Mouse (Mus musculus): Measurements from ENCODE around the gene Gm20388.

GRCm38 (mm10) chr8:123891271-123891670, 3980.6 kb downstream of the Gm20388 start:
- TF ChIP-seq EP300 (IDR thresholded peaks at IDR 0.05; ENCODE audit: low read depth) = no peak
- TF ChIP-seq CTCF (IDR thresholded peaks at IDR 0.05; ENCODE audit: low read depth) = no peak
